Mouse (Mus musculus) MEL (cell line): ENCODE measurements around the gene Misp.

Experiments used
- CHD2 ChIP-seq: IDR thresholded peaks from 2 replicates; pipeline ENCODE4 v1.6.1; 2011; ENCODE audit warnings: low read length, improper control_type of control experiment
- E2F4 ChIP-seq: IDR thresholded peaks from 2 replicates; pipeline ENCODE4 v1.6.1; 2011; ENCODE audit warnings: low read depth, low read length, improper control_type of control experiment, borderline replicate concordance
- GATA1 ChIP-seq: IDR thresholded peaks from 2 replicates; pipeline ENCODE4 v1.6.1; 2011; ENCODE audit warnings: low read depth, low read length, improper control_type of control experiment
- TBP ChIP-seq: IDR thresholded peaks from 2 replicates; pipeline ENCODE4 v1.8.0; 2011; ENCODE audit warnings: low read depth, low read length, improper control_type of control experiment
- USF1 ChIP-seq: IDR thresholded peaks from 2 replicates; pipeline ENCODE4 v1.6.1; 2014; ENCODE audit warnings: low read depth, mild to moderate bottlenecking, inconsistent platforms, low read length, improper control_type of control experiment, moderate library complexity

DNA sequence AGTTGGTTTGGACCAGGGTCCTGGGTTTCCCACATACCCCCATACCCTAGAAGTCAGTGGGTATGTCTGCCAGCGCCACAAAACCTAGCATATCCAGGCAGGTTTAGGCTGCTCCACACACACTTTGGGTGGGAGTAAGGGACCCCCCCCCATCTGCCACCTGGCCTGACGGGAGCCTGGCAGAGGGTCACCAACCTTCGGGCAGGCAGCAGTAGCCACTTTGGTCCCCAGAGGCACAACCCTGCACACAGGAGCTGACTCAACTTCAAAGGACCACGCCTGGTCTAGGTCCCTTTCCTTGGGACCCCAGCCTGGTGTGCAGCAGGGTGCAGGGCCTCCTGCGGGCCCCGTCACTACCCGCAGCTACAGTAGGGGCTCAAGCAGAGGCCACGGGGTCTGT is 512 bp upstream of the Misp start:
- no peak for TF ChIP-seq USF1
- TF ChIP-seq E2F4 = no peak
- no peak for TF ChIP-seq TBP
- no peak for TF ChIP-seq GATA1
- TF ChIP-seq CHD2 = no peak
